Mouse (Mus musculus): ENCODE results near the gene Oser1.

DNA sequence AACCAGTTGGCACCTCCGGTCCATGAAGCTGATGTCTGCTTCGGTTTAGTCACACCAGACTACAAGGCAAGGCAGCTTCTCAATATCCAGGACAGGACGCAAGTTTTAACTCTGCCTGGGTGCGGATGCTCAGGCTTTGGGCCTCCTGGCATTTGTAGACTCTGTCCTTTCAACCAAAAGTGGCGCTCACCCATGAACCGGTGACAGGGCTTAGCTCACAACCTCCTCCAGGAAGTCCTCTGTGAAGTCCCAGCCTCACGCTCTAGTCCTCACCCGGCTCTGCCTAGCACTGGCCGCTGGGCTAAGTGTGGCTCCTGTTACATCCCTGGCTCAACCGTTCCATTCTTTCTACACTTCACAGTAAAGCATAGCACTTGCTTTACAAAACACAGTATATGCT, 31.3 kb downstream of the Oser1 start:
- TF ChIP-seq CTCF (IDR thresholded peaks at IDR 0.05) (no peak), POLR2A (IDR thresholded peaks at IDR 0.05; ENCODE audit: insufficient read depth, low read depth, low read length) (0 out of 2 replicates have a peak, but pooled peaks have one; percentile 17)

Data from heart, adult 2 months (tissue).